Mouse (Mus musculus) heart, postnatal 10 days (tissue): ENCODE measurements around the gene Tead1. TPM values are rescaled to one million over a fixed set of nuclear protein-coding genes. Genes with fewer than 3 reads are reported as not detected.

Experiments used
- DNase-seq, 2 experiments: peaks; one replicate each; pipeline ENCODE4 v3.0.0; 2021
- intact Hi-C: fragments of 180-260 bp; cut with DNase I; formaldehyde crosslinking; loops from one replicate; pipeline ENCODE4 v1.15.1; 2025
- total RNA-seq, 2 experiments: library from RNA; stranded (reverse); gene quantifications; 2 replicates each; pipeline ENCODE4 v1.2.3; 2021

The Tead1 gene
- total RNA-seq, 2 experiments from 2014 or later: 134 to 147 TPM

GRCm38 (mm10) chr7:112684626-112685561 is 5.8 kb downstream of the Tead1 start:
- intact Hi-C loops: loop anchor here (2.0 to 5.0 kb wide), 2 partner anchors 37 to 182 kb away; no protein-coding TSS in a partner anchor
- DNase-seq: peak; percentile 64 to 71

- DNase-seq: no peak
- intact Hi-C loops: loop anchor here (2.0 kb wide), 2 partner anchors 73 to 181 kb away; no protein-coding TSS in a partner anchor
Observed at GRCm38 (mm10) chr7:112685993-112686392, 6.9 kb downstream of the Tead1 start.

- intact Hi-C loops: loop anchor here (2.0 kb wide), 1 partner anchor 72 kb away; no protein-coding TSS in a partner anchor
- no peak for DNase-seq
Observed at GRCm38 (mm10) chr7:112686586-112686985, 7.5 kb downstream of the Tead1 start.

GRCm38 (mm10) chr7:112688425-112689001 is 9.4 kb downstream of the Tead1 start:
- DNase-seq: no peak
- intact Hi-C loops: no loop called here

GRCm38 (mm10) chr7:112690836-112691781 is 12.0 kb downstream of the Tead1 start:
- DNase-seq: peak in 1 of 2 experiments; percentile 42

DNA sequence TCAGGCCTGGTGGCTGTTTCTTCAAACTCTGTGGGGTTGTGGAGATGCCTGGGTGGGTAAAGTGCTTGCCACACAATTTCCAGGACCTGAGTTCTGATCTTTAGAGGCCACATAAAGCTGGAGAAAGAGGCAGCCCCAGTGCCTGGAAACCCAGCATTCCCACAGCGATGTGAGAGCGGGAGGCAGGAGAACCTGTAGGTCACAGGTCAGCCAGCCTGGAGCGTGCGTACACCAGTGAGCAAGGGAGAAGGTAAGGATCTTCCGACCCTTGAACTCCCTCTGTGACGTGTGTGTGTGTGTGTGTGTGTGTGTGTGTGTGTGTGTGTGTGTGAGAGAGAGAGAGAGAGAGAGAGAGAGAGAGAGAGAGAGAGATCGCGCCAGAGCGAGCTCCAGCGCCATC is 14.4 kb downstream of the Tead1 start:
- intact Hi-C loops: no loop called here
- no peak for DNase-seq

More at GRCm38 (mm10) chr7:112690836-112691781, 12.0 kb downstream of the Tead1 start:
- intact Hi-C loops: no loop called here

- intact Hi-C loops: loop anchor here (2.0 kb wide), 1 partner anchor 16 kb away; no protein-coding TSS in a partner anchor
- peak in 1 of 2 experiments; percentile 30 for DNase-seq
Observed at GRCm38 (mm10) chr7:112696777-112697161, 17.7 kb downstream of the Tead1 start.

- intact Hi-C loops: loop anchor here (2.0 kb wide), 1 partner anchor 17 kb away; no protein-coding TSS in a partner anchor
- peak; percentile 77 to 84 for DNase-seq
Observed at GRCm38 (mm10) chr7:112697162-112697841, 18.2 kb downstream of the Tead1 start.

DNA sequence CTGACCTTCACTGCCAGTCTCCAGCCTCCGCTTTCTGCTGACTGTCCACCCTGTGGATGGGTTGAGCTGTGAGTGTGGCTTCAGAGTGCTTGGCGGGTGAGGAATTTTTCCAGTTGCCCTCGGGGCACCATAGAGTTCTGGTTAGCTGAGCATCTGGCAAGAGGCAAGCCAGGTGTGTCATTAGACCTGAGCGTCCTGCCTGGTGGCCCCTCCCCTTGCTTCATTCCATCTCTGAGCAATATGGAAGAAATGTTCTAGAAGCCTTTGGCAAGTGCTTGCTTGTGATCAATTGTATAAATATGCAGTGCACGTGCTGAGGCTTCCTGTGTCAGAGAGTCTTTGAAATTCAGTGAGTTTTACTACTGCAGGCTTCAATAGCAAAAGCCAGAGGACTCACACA is 21.0 kb downstream of the Tead1 start:
- intact Hi-C loops: no loop called here
- no peak for DNase-seq

- intact Hi-C loops: no loop called here
- DNase-seq: no peak
Observed at GRCm38 (mm10) chr7:112703341-112703740, 24.2 kb downstream of the Tead1 start.

DNA sequence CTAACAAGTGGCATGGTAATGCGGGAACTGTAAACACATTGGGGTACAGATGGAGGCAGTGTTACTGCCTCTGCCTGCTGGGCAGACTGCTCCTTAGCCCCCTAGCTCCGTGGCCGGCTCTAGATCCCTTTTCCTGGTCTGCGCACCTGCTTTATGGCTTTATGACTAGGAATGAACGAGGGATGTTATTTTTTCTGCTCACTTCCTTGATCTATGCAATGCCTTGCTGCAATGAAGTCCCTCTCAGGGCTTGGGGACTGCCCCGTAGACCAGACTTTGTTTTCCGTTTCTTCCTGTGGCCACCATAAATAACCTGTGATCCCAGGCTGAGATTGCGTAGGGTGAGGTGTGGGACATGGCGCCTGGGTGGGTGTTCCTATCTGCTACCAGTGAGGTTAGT is 26.8 kb downstream of the Tead1 start:
- intact Hi-C loops: no loop called here
- no peak for DNase-seq

GRCm38 (mm10) chr7:112706756-112707155 is 27.6 kb downstream of the Tead1 start:
- intact Hi-C loops: no loop called here

GRCm38 (mm10) chr7:112710409-112711107 is 31.4 kb downstream of the Tead1 start:
- intact Hi-C loops: no loop called here
- DNase-seq: peak in 1 of 2 experiments; percentile 50

More at GRCm38 (mm10) chr7:112706756-112707155, 27.6 kb downstream of the Tead1 start:
- DNase-seq: no peak

- DNase-seq: no peak
- intact Hi-C loops: no loop called here
Observed at GRCm38 (mm10) chr7:112711977-112712376, 32.9 kb downstream of the Tead1 start.

DNA sequence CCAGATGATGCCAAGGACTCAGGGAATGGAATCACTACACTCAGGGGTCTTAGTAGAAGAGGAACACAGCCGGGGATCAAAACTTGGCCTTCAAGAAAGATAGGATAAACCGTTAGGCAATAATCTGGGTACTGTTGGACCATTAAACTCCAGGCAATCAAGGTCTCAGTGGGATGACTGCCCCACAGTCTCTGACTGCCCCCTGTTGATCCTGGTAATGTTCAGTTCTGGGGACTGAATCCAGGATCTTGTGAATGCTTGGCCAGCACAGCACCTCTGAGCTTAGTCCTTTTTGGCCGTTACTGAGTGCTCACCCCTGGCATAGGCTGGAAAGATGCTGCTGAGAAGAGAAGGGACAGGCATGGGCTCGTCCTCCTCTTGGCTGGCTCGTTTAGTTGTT is 34.4 kb downstream of the Tead1 start:
- intact Hi-C loops: no loop called here
- DNase-seq: no peak

GRCm38 (mm10) chr7:112714783-112715182 is 35.7 kb downstream of the Tead1 start:
- no peak for DNase-seq
- intact Hi-C loops: no loop called here

- intact Hi-C loops: no loop called here
- no peak for DNase-seq
Observed at GRCm38 (mm10) chr7:112716701-112717100, 37.6 kb downstream of the Tead1 start.

DNA sequence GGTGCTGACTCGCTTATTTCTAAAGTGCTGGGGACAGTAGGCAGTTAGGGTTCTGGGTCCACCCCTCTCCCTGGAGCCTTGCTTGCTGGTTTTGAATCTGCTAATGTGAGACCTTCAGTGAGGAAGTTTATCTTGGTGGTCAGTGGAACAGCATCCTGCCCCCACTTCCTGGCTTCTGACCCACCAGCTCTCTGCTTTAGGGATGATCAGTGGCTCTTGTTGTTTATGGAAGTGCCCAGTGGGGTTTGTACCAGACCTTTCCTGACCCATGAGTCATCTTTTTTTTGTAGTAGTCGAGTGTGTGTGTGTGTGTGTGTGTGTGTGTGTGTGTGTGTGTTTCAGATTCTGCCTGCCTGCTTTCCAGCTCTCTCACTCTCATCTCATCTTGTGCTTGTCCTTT is 38.6 kb downstream of the Tead1 start:
- intact Hi-C loops: no loop called here
- peak; percentile 31 to 55 for DNase-seq
